Mouse (Mus musculus): ENCODE results near the gene Bloc1s1.

DNA sequence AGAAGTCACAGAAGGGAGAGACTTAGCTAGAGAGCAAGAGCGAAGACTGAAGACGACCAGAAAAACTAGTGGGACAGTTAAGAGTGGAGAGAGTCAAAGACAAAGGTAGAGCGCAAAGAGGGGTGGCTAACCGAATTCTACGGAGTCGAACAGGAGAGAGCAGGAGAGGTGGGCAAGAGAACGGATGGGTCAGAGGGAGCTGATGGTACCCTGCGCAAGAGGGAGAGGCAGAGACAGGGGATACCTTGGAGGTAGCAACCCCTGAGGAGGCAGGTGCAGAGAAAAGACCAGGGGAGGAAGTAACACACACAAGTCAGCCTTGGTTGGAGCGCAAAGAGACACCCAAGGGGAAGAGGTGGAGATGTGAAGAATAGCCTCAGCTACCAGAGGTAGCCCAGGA lies 31.6 kb downstream of the Bloc1s1 start:
- TF ChIP-seq CTCF (conservative IDR thresholded peaks at IDR 0.05; ENCODE audit: low read length) (no peak), NANOG (IDR thresholded peaks at IDR 0.05; ENCODE audit: borderline replicate concordance, low read length) (no peak), POU5F1 (IDR thresholded peaks at IDR 0.05; ENCODE audit: borderline replicate concordance, low read length) (no peak)
